Mouse (Mus musculus) heart, postnatal 25 days (tissue): ENCODE results near the gene Mmp11. TPM values are rescaled to one million over a fixed set of nuclear protein-coding genes. Genes with fewer than 3 reads are reported as not detected.

Experiments
- total RNA-seq, 2 experiments: library from RNA; stranded (reverse); gene quantifications; 2 replicates each; pipeline ENCODE4 v1.2.3; 2021

The Mmp11 gene
- total RNA-seq, 2 experiments from 2014 or later, result 5.0 to 8.1 TPM

Other genes with a start within 250 kb of the Mmp11 start
- gene Cabin1, start 172.2 kb downstream of the Mmp11 start, total RNA-seq, result 10 to 100 TPM; 19.6 to 22.6 TPM
- gene Ddt, start 163.1 kb downstream of the Mmp11 start, total RNA-seq, result 100 to 1,000 TPM in 1 of 2 experiments, 10 to 100 TPM in 1; 93.7 to 102 TPM
- under 1 TPM in 1 of 2 experiments, not detected in 1; 0.44 TPM for gene Gm20441, start 155.5 kb downstream of the Mmp11 start, total RNA-seq
- 1 to 10 TPM; 3.1 to 3.3 TPM for gene Gstt3, start 155.1 kb downstream of the Mmp11 start, total RNA-seq
- 10 to 100 TPM; 12.2 to 13.4 TPM for gene Gstt1, start 137.9 kb downstream of the Mmp11 start, total RNA-seq
- gene Gstt4, start 114.0 kb downstream of the Mmp11 start, total RNA-seq, result not detected
- 10 to 100 TPM in 1 of 2 experiments, 1 to 10 TPM in 1; 9.3 to 10.9 TPM for gene Gstt2, start 99.1 kb downstream of the Mmp11 start, total RNA-seq
- 100 to 1,000 TPM; 202 to 203 TPM for gene Mif, start 76.3 kb downstream of the Mmp11 start, total RNA-seq
- gene Derl3, start 43.1 kb downstream of the Mmp11 start, total RNA-seq, result under 1 TPM; 0.26 to 0.78 TPM
- gene Smarcb1, start 14.9 kb downstream of the Mmp11 start, total RNA-seq, result 10 to 100 TPM; 22.8 to 22.9 TPM
- gene Chchd10, start 3.4 kb downstream of the Mmp11 start, total RNA-seq, result 1,000 to 10,000 TPM; 1,761 to 1,834 TPM
- gene Gm867, start 4.2 kb upstream of the Mmp11 start, total RNA-seq, result not detected
- gene Vpreb3, start 6.6 kb upstream of the Mmp11 start, total RNA-seq, result not detected
- gene Gm5134, start 18.0 kb upstream of the Mmp11 start, total RNA-seq, result not detected
- gene Zfp280b, start 96.2 kb upstream of the Mmp11 start, total RNA-seq, result 1 to 10 TPM; 7.7 to 8.1 TPM
- not detected for gene Slc5a4b, start 174.5 kb upstream of the Mmp11 start, total RNA-seq
- gene Slc5a4a, start 211.0 kb upstream of the Mmp11 start, total RNA-seq, result not detected